ENCODE assay signal across 24 mouse cellular contexts in genomic region chr5:131218221-131218620, GRCm38 (mm10).
DNase-seq lines count a peak whose midpoint lies in the region; ATAC-seq and TF ChIP-seq lines count a peak whose summit lies in the region.
"Had no signal": no experiment of that assay in that cellular context is flagged by ENCODE, and none has a peak within 500 bp of the region (broad histone marks: within the 10 kb centered on the region; RNA-seq: fewer than 3 reads in every experiment).

No protein-coding gene starts in this region.

- no peak for TF ChIP-seq POLR2A in heart, adult 2 months (IDR thresholded peaks at IDR 0.05; ENCODE audit: insufficient read depth, low read depth, low read length)
- no peak for TF ChIP-seq POLR2A in kidney, adult 2 months (IDR thresholded peaks at IDR 0.05; ENCODE audit: low read depth, low read length)

- H3K4me1 ChIP-seq in heart, adult 2 months (ENCODE audit: control insufficient read depth, insufficient read depth, low read length): no peaks in the 10 kb centered on the region
- H3K4me1 ChIP-seq in kidney, adult 2 months (ENCODE audit: control insufficient read depth, insufficient read depth, low read length): peaks cover 3% of the 10 kb centered on the region; the same call in 1 of the 2 replicates
- H3K4me1 ChIP-seq in kidney, embryonic 15.5 days: no peaks in the 10 kb centered on the region
- H3K4me1 ChIP-seq: embryonic facial prominence, embryonic 10.5 days; embryonic facial prominence, embryonic 12.5 days; forebrain, embryonic 13.5 days had no signal

- 82% methylated on average over 3 of the region's 3 CpGs for whole genome bisulfite sequencing in heart, adult 2 months
- WGBS in kidney, adult 2 months: 52% methylated on average over 3 of the region's 3 CpGs
- 84% methylated on average over 3 of the region's 3 CpGs for WGBS in kidney, embryonic 15.5 days

- peak; percentile 52 for DNase-seq in heart, adult 11 months
- DNase-seq in heart, adult 2 months: no peak
- DNase-seq in kidney, adult 2 months: peak; percentile 69
- DNase-seq in kidney, adult 9 months: peak; percentile 66
- no peak for DNase-seq in kidney, postnatal 10 days
- DNase-seq: adrenal gland, adult 8-10 months; adrenal gland, postnatal 14 days; adrenal gland, postnatal 36 days; B cell, adult 2 months; cerebellum, adult 11-12 months; cerebellum, adult 2 months; cerebellum, adult 9-10 months; cerebellum, postnatal 10 days; cerebellum, postnatal 25 days had no signal

- no peak overlapping the region for H3K27ac ChIP-seq in heart, adult 2 months
- no peak overlapping the region for H3K27ac ChIP-seq in kidney, adult 2 months (ENCODE audit: insufficient read depth, low read depth, low read length)
- no peak overlapping the region for H3K27ac ChIP-seq in kidney, embryonic 15.5 days
- H3K27ac ChIP-seq: embryonic facial prominence, embryonic 10.5 days; embryonic facial prominence, embryonic 12.5 days; forebrain, embryonic 13.5 days; forebrain, embryonic 15.5 days had no signal

- H3K79me2 ChIP-seq in heart, adult 2 months (replicated peaks; ENCODE audit: control insufficient read depth, insufficient read depth, low read length): no peaks in the 10 kb centered on the region

- no peak for TF ChIP-seq EP300 in heart, adult 2 months (IDR thresholded peaks at IDR 0.05; ENCODE audit: insufficient read depth, low read depth, low read length)

- intact Hi-C loops in heart, adult 2 months (cut with DNase I): no loop called here

- ATAC-seq in kidney, embryonic 15.5 days (replicated peaks; ENCODE audit: low FRiP score): no peak
- ATAC-seq: activated CD4-positive, CD25-positive, alpha-beta regulatory T cell, adult 4 months; CD4-positive, CD25-positive, alpha-beta regulatory T cell, adult 4 months; forebrain, embryonic 13.5 days; forebrain, embryonic 15.5 days; Patski had no signal

- H3K4me3 ChIP-seq in heart, adult 2 months: no peak overlapping the region
- no peak overlapping the region for H3K4me3 ChIP-seq in kidney, adult 2 months (ENCODE audit: insufficient read depth, low read depth, low read length)
- H3K4me3 ChIP-seq in kidney, embryonic 15.5 days (replicated peaks): no peak overlapping the region
- H3K4me3 ChIP-seq: embryonic facial prominence, embryonic 10.5 days; embryonic facial prominence, embryonic 12.5 days; forebrain, embryonic 13.5 days; forebrain, embryonic 15.5 days had no signal

- H3K9me3 ChIP-seq in kidney, embryonic 15.5 days (replicated peaks): no peaks in the 10 kb centered on the region
- H3K9me3 ChIP-seq: embryonic facial prominence, embryonic 12.5 days; forebrain, embryonic 13.5 days; forebrain, embryonic 15.5 days had no signal

- no peak overlapping the region for H3K9ac ChIP-seq in heart, adult 2 months (ENCODE audit: low read depth, low read length)
- H3K9ac ChIP-seq in kidney, embryonic 15.5 days: no peak overlapping the region
- H3K9ac ChIP-seq: embryonic facial prominence, embryonic 12.5 days; forebrain, embryonic 13.5 days; forebrain, embryonic 15.5 days had no signal

- no peaks in the 10 kb centered on the region for H3K36me3 ChIP-seq in heart, adult 2 months (ENCODE audit: control insufficient read depth, insufficient read depth, low read length)
- H3K36me3 ChIP-seq in kidney, adult 2 months (ENCODE audit: control insufficient read depth, insufficient read depth, low read length): no peaks in the 10 kb centered on the region
- no peaks in the 10 kb centered on the region for H3K36me3 ChIP-seq in kidney, embryonic 15.5 days
- H3K36me3 ChIP-seq: embryonic facial prominence, embryonic 10.5 days; embryonic facial prominence, embryonic 12.5 days; forebrain, embryonic 15.5 days; G1E had no signal

- H3K4me2 ChIP-seq in kidney, embryonic 15.5 days: no peak overlapping the region
- H3K4me2 ChIP-seq: embryonic facial prominence, embryonic 12.5 days; forebrain, embryonic 13.5 days; forebrain, embryonic 15.5 days had no signal

- no peak for TF ChIP-seq CTCF in heart, adult 2 months (IDR thresholded peaks at IDR 0.05)
- no peak for TF ChIP-seq CTCF in kidney, adult 2 months (conservative IDR thresholded peaks at IDR 0.05; ENCODE audit: insufficient read depth, insufficient read length, low read depth, low read length)

- H3K27me3 ChIP-seq in heart, adult 2 months (ENCODE audit: control insufficient read depth, insufficient read depth, low read length): no peaks in the 10 kb centered on the region
- H3K27me3 ChIP-seq in kidney, adult 2 months (replicated peaks; ENCODE audit: control insufficient read depth, insufficient read depth, low read length): no peaks in the 10 kb centered on the region
- H3K27me3 ChIP-seq in kidney, embryonic 15.5 days: no peaks in the 10 kb centered on the region
- H3K27me3 ChIP-seq: CH12.LX; embryonic facial prominence, embryonic 12.5 days; forebrain, embryonic 13.5 days; forebrain, embryonic 15.5 days; Patski had no signal

Comparison
In these comparisons a context has a peak if more than half of its experiments do, and no peak if none do; other contexts are left out.
1. DNase-seq: peak in heart, adult 11 months (single experiment), kidney, adult 2 months (single experiment) and kidney, adult 9 months (single experiment); none in heart, adult 2 months (0 of 2) and kidney, postnatal 10 days (single experiment).